Mouse (Mus musculus) spleen, adult 2 months (tissue): Measurements from ENCODE around the gene Ppp1r14b. TPM values are rescaled to one million over a fixed set of nuclear protein-coding genes. Genes with fewer than 3 reads are reported as not detected.
A peak's percentile ranks its signal among the peaks of the same experiment; 100 is the strongest.

ENCODE experiments used
- DNase-seq, 2 experiments: peaks; one replicate each; pipeline versions ENCODE4 v3.0.0 to v3.0.0-alpha.2; 2012 to 2021; ENCODE audit warnings: low spot score in 2 of 2, low read depth in 1 of 2
- H3K27ac ChIP-seq: fragments of 200-500 bp; 2 replicates; pipeline ENCODE4 v1.5.1; 2012; ENCODE audit warnings: low read length, inconsistent platforms; ENCODE audit not compliant: insufficient read depth
- H3K27me3 ChIP-seq: fragments of 200-500 bp; 2 replicates; pipeline ENCODE4 v1.6.1; 2012; ENCODE audit warnings: mild to moderate bottlenecking, moderate library complexity, low read length, inconsistent platforms; ENCODE audit not compliant: control insufficient read depth, insufficient read depth
- H3K36me3 ChIP-seq: fragments of 200-500 bp; 2 replicates; pipeline ENCODE4 v1.6.1; 2012; ENCODE audit warnings: mild to moderate bottlenecking, low read length, inconsistent platforms; ENCODE audit not compliant: control insufficient read depth, insufficient read depth
- H3K4me1 ChIP-seq: fragments of 200-500 bp; 2 replicates; pipeline ENCODE4 v1.6.1; 2011; ENCODE audit warnings: inconsistent platforms; ENCODE audit not compliant: control insufficient read depth, insufficient read depth, insufficient read length
- H3K4me3 ChIP-seq: fragments of 200-500 bp; 2 replicates; pipeline ENCODE4 v1.5.1; 2011; ENCODE audit warnings: mild to moderate bottlenecking, inconsistent platforms; ENCODE audit not compliant: insufficient read depth, insufficient read length; ENCODE audit errors: extremely low read depth
- CTCF ChIP-seq: fragments of 200-500 bp; IDR thresholded peaks from 2 replicates; pipeline ENCODE4 v1.5.1; 2011; ENCODE audit warnings: mild to moderate bottlenecking, inconsistent platforms; ENCODE audit not compliant: insufficient read depth, insufficient read length, insufficient replicate concordance; ENCODE audit errors: extremely low read depth
- POLR2A ChIP-seq: fragments of 200-500 bp; IDR thresholded peaks from 2 replicates; pipeline ENCODE4 v1.6.1; 2011; ENCODE audit warnings: low read depth, low read length, inconsistent platforms
- WGBS: fragments of 180-500 bp; shearing (Covaris S2); methylation state at CpG from one replicate; pipeline ENCODE4 v1.1.7; 2018; 5-methylcytosine and 5-hydroxymethylcytosine counted together
- polyA plus RNA-seq: library from polyadenylated mRNA; depleted of rRNA; stranded (reverse); fragments of >200 nt; gene quantifications from 2 replicates; pipeline ENCODE4 v1.2.3, GENCODE M21; 2012

Gene Ppp1r14b
- polyA plus RNA-seq, 1 experiment: 69.0 TPM

DNA sequence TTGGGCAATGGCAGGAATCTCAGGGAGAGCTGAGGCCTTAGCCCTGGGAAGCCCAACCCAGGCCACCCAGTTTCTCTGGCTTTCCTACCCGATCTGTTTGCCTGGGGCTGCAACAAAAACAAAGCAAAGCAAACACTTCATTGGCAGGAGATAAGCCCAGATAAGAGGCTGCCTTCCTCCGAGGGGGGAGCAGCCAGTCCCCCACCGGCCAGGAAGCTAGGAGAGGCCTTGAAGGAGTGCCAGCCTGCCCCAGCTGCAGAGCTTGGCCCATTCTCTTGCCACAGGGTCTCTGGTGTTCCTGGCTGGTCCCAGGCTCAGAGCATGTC, 22.1 kb upstream of the Ppp1r14b start:
- Histone ChIP-seq H3K4me3 (peak overlapping the region; percentile 86; the same call in 1 of the 2 replicates), H3K36me3 (peaks cover 3% of the 10 kb centered on the region; the same call in 1 of the 2 replicates), H3K27ac (peak overlapping the region; percentile 77), H3K27me3 (no peaks in the 10 kb centered on the region), H3K4me1 (peaks cover 11% of the 10 kb centered on the region; the same call in 1 of the 2 replicates)
- 26% methylated on average over 3 of the region's 3 CpGs for WGBS
- DNase-seq: no peak
- TF ChIP-seq CTCF: no peak
- TF ChIP-seq POLR2A: no peak

DNA sequence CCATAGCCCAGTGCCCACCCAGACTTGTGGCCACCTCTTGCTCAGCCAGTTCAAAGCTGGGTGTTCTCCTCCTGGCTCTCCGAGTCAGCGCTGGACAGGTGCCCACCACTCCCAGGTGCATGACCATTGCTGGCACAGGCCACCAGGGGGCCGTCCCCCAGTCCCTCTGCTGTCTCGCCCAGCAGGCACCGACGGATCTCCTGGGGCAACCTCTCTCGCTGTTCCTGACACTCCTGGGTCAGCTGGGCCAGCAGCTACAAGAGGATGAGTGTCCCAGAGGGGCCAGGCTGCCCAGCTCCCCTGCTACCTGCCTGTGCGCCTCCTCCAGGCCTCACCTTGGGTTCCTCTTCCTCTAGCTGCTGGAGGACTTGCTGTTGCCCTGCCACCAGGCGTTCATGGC, 20.7 kb upstream of the Ppp1r14b start:
- Histone ChIP-seq H3K27me3 (no peaks in the 10 kb centered on the region), H3K27ac (no peak overlapping the region), H3K4me3 (no peak overlapping the region), H3K36me3 (peaks cover 5% of the 10 kb centered on the region), H3K4me1 (peaks cover 11% of the 10 kb centered on the region; the same call in 1 of the 2 replicates)
- TF ChIP-seq CTCF (no peak), POLR2A (no peak)
- WGBS: 69% methylated on average over 9 of the region's 9 CpGs
- DNase-seq: peak in 1 of 2 experiments; percentile 29

DNA sequence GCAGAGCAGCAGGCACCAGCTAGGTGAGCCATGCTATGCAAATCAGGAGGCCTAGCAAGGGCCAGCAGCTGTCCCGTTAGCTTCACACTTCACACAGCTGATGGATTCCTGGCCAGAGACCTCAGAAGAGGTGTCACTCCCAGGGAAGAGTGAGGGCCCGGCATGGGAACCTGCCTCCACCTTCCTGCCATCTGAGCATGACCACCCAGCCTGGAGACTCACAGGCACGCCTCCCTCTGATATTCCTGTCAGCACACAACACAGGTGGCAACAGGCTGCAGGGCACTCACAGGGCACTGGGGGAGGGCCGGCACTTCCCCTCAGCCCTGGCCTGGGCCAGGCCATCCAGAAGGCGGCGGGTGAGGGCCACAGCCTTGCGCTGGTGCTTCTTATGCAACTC, 19.3 kb upstream of the Ppp1r14b start:
- DNase-seq: no peak
- Histone ChIP-seq H3K4me1 (peaks cover 11% of the 10 kb centered on the region; the same call in 1 of the 2 replicates), H3K36me3 (peaks cover 7% of the 10 kb centered on the region), H3K4me3 (no peak overlapping the region), H3K27ac (no peak overlapping the region), H3K27me3 (no peaks in the 10 kb centered on the region)
- TF ChIP-seq POLR2A (no peak), CTCF (no peak)
- 85% methylated on average over 7 of the region's 7 CpGs for WGBS

DNA sequence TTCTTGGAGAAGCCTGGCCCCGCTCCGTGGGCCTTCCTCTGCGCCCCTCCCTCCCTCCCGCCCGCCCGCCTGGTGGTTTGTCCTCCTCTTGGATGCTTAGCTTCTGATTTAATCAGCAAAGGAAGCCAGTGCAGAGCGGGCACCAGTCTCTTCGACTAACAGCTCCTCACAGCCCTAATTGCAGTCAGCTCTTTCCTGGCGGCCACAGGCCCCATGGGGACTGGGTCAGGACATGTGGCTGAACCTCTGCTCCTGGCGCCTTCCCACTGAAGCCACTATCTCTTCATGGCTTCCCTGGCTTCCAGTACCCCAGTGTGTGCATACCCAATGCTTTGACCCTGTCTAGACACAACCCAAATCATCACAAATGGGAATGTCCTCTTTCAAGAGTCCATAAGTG, 18.3 kb upstream of the Ppp1r14b start:
- no peak for DNase-seq
- TF ChIP-seq POLR2A (no peak), CTCF (no peak)
- H3K4me1 ChIP-seq: peaks cover 11% of the 10 kb centered on the region; the same call in 1 of the 2 replicates
- H3K36me3 ChIP-seq: peaks cover 7% of the 10 kb centered on the region
- WGBS: 80% methylated on average over 10 of the region's 10 CpGs
- no peak overlapping the region for H3K4me3 ChIP-seq
- no peak overlapping the region for H3K27ac ChIP-seq
- H3K27me3 ChIP-seq: no peaks in the 10 kb centered on the region

DNA sequence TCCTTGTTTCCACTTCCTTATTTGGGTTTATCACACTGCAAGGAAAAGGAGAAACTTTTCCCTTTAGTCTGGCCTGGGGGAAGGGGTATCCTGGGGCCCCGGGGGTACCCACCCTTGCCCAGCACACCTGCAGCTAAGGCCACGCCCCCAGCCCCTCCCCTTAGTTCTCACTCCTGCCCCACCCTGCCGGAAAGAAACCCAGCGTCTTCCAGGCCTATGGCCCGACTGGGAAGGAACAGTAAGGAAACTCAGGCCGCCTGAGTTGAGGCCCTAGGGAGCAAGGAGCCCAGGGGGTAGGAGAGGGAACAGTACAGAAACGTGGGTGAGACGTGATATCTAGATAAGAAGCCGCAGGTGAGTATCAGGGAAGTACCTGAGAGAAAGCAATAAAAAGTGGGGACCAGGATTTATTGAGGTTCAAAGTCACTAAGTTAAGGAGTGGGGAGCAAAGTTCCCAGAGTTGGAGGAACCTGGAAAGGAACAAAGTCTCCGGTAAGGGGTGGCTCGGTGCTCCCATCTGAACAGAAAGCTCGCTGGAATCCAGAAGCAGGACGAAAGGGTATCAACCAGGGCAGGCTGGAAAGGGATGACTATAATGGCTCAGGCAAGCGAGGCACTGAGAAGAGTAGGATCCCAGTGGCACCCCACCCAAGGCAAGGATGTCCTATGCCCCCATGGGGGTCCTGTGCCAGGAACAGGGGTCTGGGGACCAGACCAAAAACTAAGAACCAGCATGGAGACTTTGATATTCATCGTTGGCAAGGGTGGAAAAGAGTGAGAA, 6.1 kb upstream of the Ppp1r14b start:
- TF ChIP-seq CTCF (no peak), POLR2A (no peak)
- Histone ChIP-seq H3K36me3 (peaks cover 4% of the 10 kb centered on the region; the same call in 1 of the 2 replicates), H3K27me3 (no peaks in the 10 kb centered on the region), H3K4me1 (peaks cover 12% of the 10 kb centered on the region), H3K27ac (no peak overlapping the region), H3K4me3 (peak overlapping the region; percentile 70)
- WGBS: 20% methylated on average over 15 of the region's 15 CpGs
- DNase-seq: no peak

DNA sequence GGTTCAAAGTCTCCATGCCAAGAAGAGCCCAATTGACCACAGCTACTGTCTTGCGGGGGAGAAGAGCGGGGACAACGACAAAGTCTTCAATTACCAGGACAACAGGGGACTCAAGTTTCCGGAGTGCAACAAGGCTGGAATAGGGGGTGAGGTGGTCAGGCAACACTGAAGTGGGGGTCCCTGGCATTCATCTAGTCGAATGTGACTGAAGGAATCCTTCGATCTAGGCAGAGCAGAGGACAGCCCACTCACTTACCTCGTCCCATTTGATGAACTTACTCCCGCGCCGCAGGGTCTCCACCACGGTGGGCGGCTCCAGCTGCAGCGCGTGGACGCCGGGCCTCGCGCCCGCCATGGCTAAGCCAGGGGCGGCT, 5.5 kb upstream of the Ppp1r14b start:
- TF ChIP-seq CTCF (no peak), POLR2A (no peak)
- WGBS: 2% methylated on average over 20 of the region's 20 CpGs
- Histone ChIP-seq H3K27me3 (no peaks in the 10 kb centered on the region), H3K4me3 (peak overlapping the region; percentile 70), H3K27ac (no peak overlapping the region), H3K36me3 (peaks cover 4% of the 10 kb centered on the region; the same call in 1 of the 2 replicates), H3K4me1 (peaks cover 17% of the 10 kb centered on the region)
- DNase-seq: no peak
